Mouse (Mus musculus) MEL (cell line): ENCODE results near the gene Kcnd2. TPM values are rescaled to one million over a fixed set of nuclear protein-coding genes. Genes with fewer than 3 reads are reported as not detected.

Experiments
- DNase-seq: peaks from one replicate; pipeline ENCODE4 v3.0.0; 2011; ENCODE audit warnings: low read depth, low spot score
- H3K27ac ChIP-seq: 2 replicates; pipeline ENCODE4 v1.5.1; 2012; ENCODE audit warnings: low read depth, mild to moderate bottlenecking, control low read depth, low read length, moderate library complexity; ENCODE audit not compliant: control insufficient read depth
- H3K27me3 ChIP-seq, 2 experiments: fragments of 150-350 bp in 1 of 2; sonication (generic) in 1 of 2; 2 replicates each; pipeline ENCODE4 v1.6.1; 2012; ENCODE audit warnings: low read length in 2 of 2, mild to moderate bottlenecking in 2 of 2, improper control_type of control experiment in 1 of 2, moderate library complexity in 1 of 2; ENCODE audit not compliant: insufficient read depth in 2 of 2, control insufficient read depth in 1 of 2
- H3K36me3 ChIP-seq, 2 experiments: 2 replicates each; pipeline ENCODE4 v1.6.1; 2012 to 2014; ENCODE audit warnings: low read length in 2 of 2, improper control_type of control experiment in 1 of 2, inconsistent platforms in 1 of 2, mild to moderate bottlenecking in 1 of 2; ENCODE audit not compliant: insufficient read depth in 2 of 2, control insufficient read depth in 1 of 2
- H3K4me1 ChIP-seq, 2 experiments: fragments of 150-350 bp in 1 of 2; sonication (generic) in 1 of 2; 2 replicates each; pipeline ENCODE4 v1.6.1; 2012; ENCODE audit warnings: low read length in 2 of 2, improper control_type of control experiment in 1 of 2, mild to moderate bottlenecking in 1 of 2; ENCODE audit not compliant: insufficient read depth in 2 of 2, control insufficient read depth in 1 of 2
- H3K4me3 ChIP-seq, 2 experiments: fragments of 150-350 bp in 1 of 2; sonication (generic) in 1 of 2; 2 replicates each; pipeline ENCODE4 v1.5.1; 2012; ENCODE audit warnings: low read depth in 2 of 2, low read length in 2 of 2, mild to moderate bottlenecking in 2 of 2, moderate library complexity in 2 of 2, control low read depth in 1 of 2, improper control_type of control experiment in 1 of 2; ENCODE audit not compliant: control insufficient read depth in 1 of 2, insufficient read depth in 1 of 2
- H3K79me2 ChIP-seq: 2 replicates; pipeline ENCODE4 v1.6.1; 2012; ENCODE audit warnings: mild to moderate bottlenecking, low read length, moderate library complexity; ENCODE audit not compliant: control insufficient read depth, poor library complexity, insufficient read depth
- H3K9ac ChIP-seq: 2 replicates; pipeline ENCODE4 v1.6.1; 2012; ENCODE audit warnings: low read depth, mild to moderate bottlenecking, control low read depth, low read length, moderate library complexity; ENCODE audit not compliant: control insufficient read depth, poor library complexity, severe bottlenecking
- H3K9me3 ChIP-seq: fragments of 150-350 bp; sonication (generic); replicated peaks from 2 replicates; pipeline ENCODE4 v1.6.1; 2012; ENCODE audit warnings: mild to moderate bottlenecking, low read length, improper control_type of control experiment, moderate library complexity; ENCODE audit not compliant: insufficient read depth
- CHD1 ChIP-seq: IDR thresholded peaks from 2 replicates; pipeline ENCODE4 v1.6.1; 2012; ENCODE audit warnings: low read depth, mild to moderate bottlenecking, inconsistent platforms, low read length, improper control_type of control experiment
- CTCF ChIP-seq, 3 experiments: IDR thresholded peaks in 2 of 3; conservative IDR thresholded peaks in 1 of 3; 2 replicates each; pipeline ENCODE4 v1.5.1; 2011 to 2012; ENCODE audit warnings: low read length in 3 of 3, low read depth in 2 of 3, mild to moderate bottlenecking in 2 of 3, improper control_type of control experiment in 1 of 3, inconsistent platforms in 1 of 3, mixed read lengths in 1 of 3, moderate library complexity in 1 of 3; ENCODE audit not compliant: control insufficient read depth in 1 of 3, insufficient read depth in 1 of 3, poor library complexity in 1 of 3, severe bottlenecking in 1 of 3
- E2F4 ChIP-seq: IDR thresholded peaks from 2 replicates; pipeline ENCODE4 v1.6.1; 2011; ENCODE audit warnings: low read depth, low read length, improper control_type of control experiment, borderline replicate concordance
- ELF1 ChIP-seq: IDR thresholded peaks from 2 replicates; pipeline ENCODE4 v1.6.1; 2014; ENCODE audit warnings: low read depth, mild to moderate bottlenecking, inconsistent platforms, low read length, improper control_type of control experiment, moderate library complexity
- EP300 ChIP-seq, 2 experiments: IDR thresholded peaks; 2 replicates each; pipeline ENCODE4 v1.6.1; 2011; ENCODE audit warnings: improper control_type of control experiment in 2 of 2, low read length in 2 of 2, low read depth in 1 of 2, mild to moderate bottlenecking in 1 of 2
- ETS1 ChIP-seq: IDR thresholded peaks from 2 replicates; pipeline ENCODE4 v1.6.1; 2012; ENCODE audit warnings: low read depth, mild to moderate bottlenecking, inconsistent platforms, low read length, improper control_type of control experiment, moderate library complexity
- GABPA ChIP-seq: IDR thresholded peaks from 2 replicates; pipeline ENCODE4 v1.6.1; 2012; ENCODE audit warnings: low read depth, mild to moderate bottlenecking, inconsistent platforms, low read length, improper control_type of control experiment, moderate library complexity
- JUND ChIP-seq: IDR thresholded peaks from 2 replicates; pipeline ENCODE4 v1.6.1; 2011; ENCODE audit warnings: low read depth, mild to moderate bottlenecking, improper control_type of control experiment, low read length
- KAT2A ChIP-seq: conservative IDR thresholded peaks from 2 replicates; pipeline ENCODE4 v1.6.1; 2012; ENCODE audit warnings: low read depth, low read length, improper control_type of control experiment, inconsistent platforms
- MAFK ChIP-seq: IDR thresholded peaks from 2 replicates; pipeline ENCODE4 v1.6.1; 2011; ENCODE audit warnings: low read depth, mild to moderate bottlenecking, low read length, improper control_type of control experiment, borderline replicate concordance
- MAX ChIP-seq: IDR thresholded peaks from 2 replicates; pipeline ENCODE4 v1.6.1; 2011; ENCODE audit warnings: low read length, improper control_type of control experiment
- MXI1 ChIP-seq: IDR thresholded peaks from 2 replicates; pipeline ENCODE4 v1.6.1; 2011; ENCODE audit warnings: mild to moderate bottlenecking, low read depth, low read length, improper control_type of control experiment
- MYC ChIP-seq: IDR thresholded peaks from 2 replicates; pipeline ENCODE4 v1.6.1; 2011; ENCODE audit warnings: low read depth, mild to moderate bottlenecking, low read length, improper control_type of control experiment, moderate library complexity
- NELFE ChIP-seq: IDR thresholded peaks from 2 replicates; pipeline ENCODE4 v1.6.1; 2011; ENCODE audit warnings: low read depth, low read length, improper control_type of control experiment
- POLR2AphosphoS5 ChIP-seq: IDR thresholded peaks from 2 replicates; pipeline ENCODE4 v1.6.1; 2012; ENCODE audit warnings: low read depth, borderline replicate concordance, mild to moderate bottlenecking, inconsistent platforms, low read length, moderate library complexity, mixed read lengths
- RAD21 ChIP-seq: IDR thresholded peaks from 2 replicates; pipeline ENCODE4 v1.6.1; 2011; ENCODE audit warnings: mild to moderate bottlenecking, low read depth, low read length, improper control_type of control experiment
- RCOR1 ChIP-seq: IDR thresholded peaks from 2 replicates; pipeline ENCODE4 v1.6.1; 2012; ENCODE audit warnings: low read depth, mild to moderate bottlenecking, inconsistent platforms, low read length, improper control_type of control experiment
- SIN3A ChIP-seq: IDR thresholded peaks from 2 replicates; pipeline ENCODE4 v1.6.1; 2012; ENCODE audit warnings: low read length, improper control_type of control experiment, inconsistent platforms
- TAL1 ChIP-seq: IDR thresholded peaks from 2 replicates; pipeline ENCODE4 v1.6.1; 2012; ENCODE audit warnings: mild to moderate bottlenecking, inconsistent platforms, low read length, moderate library complexity, mixed read lengths
- TBP ChIP-seq: IDR thresholded peaks from 2 replicates; pipeline ENCODE4 v1.8.0; 2011; ENCODE audit warnings: low read depth, low read length, improper control_type of control experiment
- UBTF ChIP-seq: IDR thresholded peaks from 2 replicates; pipeline ENCODE4 v1.6.1; 2012; ENCODE audit warnings: low read depth, mild to moderate bottlenecking, inconsistent platforms, low read length, improper control_type of control experiment, moderate library complexity, borderline replicate concordance; ENCODE audit not compliant: insufficient read depth
- ZC3H11A ChIP-seq: IDR thresholded peaks from 2 replicates; pipeline ENCODE4 v1.6.1; 2012; ENCODE audit warnings: low read depth, mild to moderate bottlenecking, inconsistent platforms, low read length, improper control_type of control experiment
- ZKSCAN1 ChIP-seq: IDR thresholded peaks from 2 replicates; pipeline ENCODE4 v1.6.1; 2012; ENCODE audit warnings: low read depth, mild to moderate bottlenecking, inconsistent platforms, low read length, improper control_type of control experiment, moderate library complexity
- ZNF384 ChIP-seq: IDR thresholded peaks from 2 replicates; pipeline ENCODE4 v1.6.1; 2012; ENCODE audit warnings: low read depth, mild to moderate bottlenecking, inconsistent platforms, low read length, improper control_type of control experiment
- polyA plus RNA-seq, 2 experiments: library from polyadenylated mRNA; stranded (reverse) in 1 of 2; unstranded in 1 of 2; fragments of >175 nt in 1 of 2; fragments of >200 nt in 1 of 2; gene quantifications; 2 replicates each; pipeline versions ENCODE4 v1.2.1 to v1.2.4; 2012; ENCODE audit warnings: low replicate concordance in 2 of 2, low read depth in 1 of 2; ENCODE audit not compliant: insufficient read length in 2 of 2, insufficient read depth in 1 of 2, missing spikeins in 1 of 2
- total RNA-seq: library from RNA; depleted of rRNA; stranded (reverse); fragments of 300-350 nt; gene quantifications from 2 replicates; pipeline ENCODE4 v1.2.3, GENCODE M21; 2012

Kcnd2 gene
- total and polyA plus RNA-seq, 3 experiments, result not detected

DNA sequence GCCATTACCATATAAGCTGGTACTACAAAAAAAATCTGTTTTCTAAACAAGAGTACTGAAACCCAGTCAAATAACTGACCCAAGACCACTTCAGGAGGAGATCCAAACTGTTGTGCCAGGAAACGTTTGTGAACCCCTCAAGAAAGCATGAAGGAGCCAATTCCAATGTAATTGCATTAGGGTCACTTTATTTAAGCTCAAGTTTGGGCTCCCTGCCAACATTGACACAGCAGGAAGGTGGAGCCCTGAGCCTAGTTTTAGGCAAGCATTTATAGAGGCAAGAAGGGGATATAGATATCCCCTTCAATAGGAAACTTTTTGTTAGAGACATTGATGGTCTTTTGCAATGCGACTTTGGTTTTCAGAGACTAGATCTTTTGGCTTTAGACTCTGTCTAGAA, 525.3 kb downstream of the Kcnd2 start:
- Histone ChIP-seq H3K4me1 (no peaks in the 10 kb centered on the region), H3K36me3 (no peaks in the 10 kb centered on the region), H3K79me2 (no peaks in the 10 kb centered on the region)
- TF ChIP-seq GABPA (no peak), CHD1 (no peak), NELFE (no peak), TBP (no peak), ETS1 (no peak), RAD21 (no peak), POLR2AphosphoS5 (no peak), UBTF (no peak), ZC3H11A (no peak), TAL1 (no peak), RCOR1 (no peak), MXI1 (no peak), KAT2A (no peak), MAX (no peak), MYC (no peak), CTCF (IDR thresholded peaks at IDR 0.05 in 2 of 3, conservative IDR thresholded peaks at IDR 0.05 in 1 of 3; ENCODE audit: control insufficient read depth in 1 of 3, insufficient read depth in 1 of 3, low read depth in 2 of 3, low read length in 3 of 3, poor library complexity in 1 of 3, severe bottlenecking in 1 of 3) (no peak), ZKSCAN1 (no peak), MAFK (no peak), SIN3A (no peak), JUND (no peak)
- TF ChIP-seq, all 39 proteins: peak for 0
- Histone ChIP-seq H3K9ac (no peak overlapping the region), H3K27ac (no peak overlapping the region), H3K27me3 (no peaks in the 10 kb centered on the region; a peak in 1 of 4 replicates), H3K9me3 (no peaks in the 10 kb centered on the region), H3K4me3 (no peak overlapping the region)
- DNase-seq, result no peak

DNA sequence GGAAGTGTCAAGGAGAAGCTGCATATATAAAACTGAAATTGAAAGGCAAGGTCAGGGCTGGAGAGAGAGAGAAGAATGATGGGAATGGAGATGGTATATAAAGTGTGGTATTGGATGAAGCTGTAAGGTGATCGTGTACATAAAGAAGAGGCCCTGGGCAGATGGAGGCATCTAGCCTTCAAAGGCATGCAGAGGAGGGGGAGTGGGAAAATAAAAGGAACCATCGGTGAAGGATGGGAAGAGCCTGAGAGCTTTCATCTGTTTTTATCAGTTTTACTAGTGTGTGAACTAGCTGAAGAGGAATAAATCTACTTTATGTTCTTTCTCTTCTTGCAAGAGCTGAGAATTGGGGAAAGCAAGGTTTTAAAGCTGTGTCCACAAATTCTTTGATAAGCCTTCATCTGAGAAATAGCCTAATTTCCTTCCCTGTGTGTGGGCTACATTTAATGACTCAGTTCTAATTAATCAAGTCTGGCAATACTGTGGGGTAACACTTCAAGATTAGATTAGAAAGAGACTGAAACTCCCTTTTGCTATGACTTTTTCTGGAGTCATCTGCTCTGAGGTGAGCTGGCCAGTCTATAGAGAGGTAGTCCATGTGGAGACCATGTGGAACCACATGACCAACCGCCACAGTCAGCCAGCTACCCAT, 529.4 kb downstream of the Kcnd2 start:
- H3K9ac ChIP-seq, result no peak overlapping the region
- H3K4me3 ChIP-seq, result no peak overlapping the region
- H3K9me3 ChIP-seq, result no peaks in the 10 kb centered on the region
- TF ChIP-seq E2F4, result no peak
- no peak for TF ChIP-seq EP300 (IDR thresholded peaks at IDR 0.05; ENCODE audit: low read depth in 1 of 2, low read length in 2 of 2)
- no peak for TF ChIP-seq KAT2A
- TF ChIP-seq MAFK, result no peak
- no peak for TF ChIP-seq ETS1
- TF ChIP-seq ELF1, result no peak
- no peak for TF ChIP-seq ZNF384
- DNase-seq, result no peak
- H3K27me3 ChIP-seq, result no peaks in the 10 kb centered on the region; a peak in 1 of 4 replicates
- H3K79me2 ChIP-seq, result no peaks in the 10 kb centered on the region
- no peaks in the 10 kb centered on the region for H3K36me3 ChIP-seq
- H3K27ac ChIP-seq, result no peak overlapping the region
- H3K4me1 ChIP-seq, result no peaks in the 10 kb centered on the region
